Mouse (Mus musculus): ENCODE results near the gene Olfr480. TPM values are rescaled to one million over a fixed set of nuclear protein-coding genes. Genes with fewer than 3 reads are reported as not detected.

Gene Olfr480
- not detected for polyA plus RNA-seq (2012; fragmentation: generic; extraction: Trizol)

DNA sequence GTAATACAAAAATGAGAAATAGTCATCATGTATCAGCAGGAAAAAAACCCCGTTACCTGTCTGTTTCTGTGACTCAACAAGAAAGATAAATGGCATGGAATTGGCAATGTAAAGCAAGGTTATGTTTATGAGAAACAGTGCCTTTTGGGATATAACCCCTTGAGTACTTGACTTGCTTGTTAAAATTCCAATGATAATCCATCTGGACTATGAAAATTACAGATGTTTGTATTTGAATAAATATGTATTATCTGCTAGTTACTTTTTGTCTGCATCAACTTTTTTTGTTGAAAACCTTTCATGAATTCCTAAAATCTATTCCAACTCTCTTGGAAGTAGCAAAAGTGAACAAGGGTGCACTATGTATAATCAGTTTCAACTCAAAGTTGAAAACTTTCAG lies at the start of gene Olfr480:
Gene Olfr480 (minus strand): TSS at position 101 of the 400 bp plus-strand sequence.

DNA sequence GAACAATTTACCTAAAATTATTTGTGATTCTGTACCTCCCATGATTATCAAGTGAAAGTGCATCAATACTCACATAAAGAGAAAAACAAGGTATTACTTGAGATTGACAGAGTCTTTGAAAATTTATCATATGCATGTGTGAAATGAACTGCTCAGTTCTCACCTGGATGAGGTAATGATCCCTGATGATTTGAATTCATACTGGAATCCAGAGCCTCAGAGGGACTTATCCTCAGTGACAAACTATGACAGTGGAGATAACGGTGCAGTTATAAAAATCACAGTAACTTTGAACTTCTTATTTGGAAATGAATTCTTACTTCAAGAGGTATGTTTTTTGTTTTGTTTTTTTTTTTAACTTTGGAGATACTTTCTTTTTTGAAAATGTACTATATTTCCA lies 33.4 kb upstream of the Olfr480 start, which contains the start of gene Olfr483:
Gene Olfr483 (plus strand): TSS at position 301 of the 400 bp plus-strand sequence.

DNA sequence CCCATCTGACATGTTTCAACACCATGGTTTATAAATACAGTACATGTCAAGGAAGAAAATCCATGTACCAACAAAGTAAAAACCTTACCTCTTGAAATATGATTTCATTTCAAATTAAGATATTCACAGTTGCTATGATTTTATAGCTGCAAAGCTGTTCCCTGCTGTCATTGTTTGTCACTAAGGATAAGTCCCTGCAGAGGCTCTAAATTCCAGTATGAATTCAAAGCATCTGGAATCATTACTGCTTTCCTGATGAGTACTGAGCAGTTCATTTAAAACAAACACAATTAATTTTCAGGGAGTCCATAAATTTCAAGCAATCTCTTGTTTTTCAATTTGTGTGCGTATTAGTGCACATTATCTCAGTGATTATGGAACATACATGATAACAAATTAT lies 30.3 kb upstream of the Olfr480 start, which contains the start of gene Olfr482:
Gene Olfr482 (minus strand): TSS at position 101 of the 400 bp plus-strand sequence.

DNA sequence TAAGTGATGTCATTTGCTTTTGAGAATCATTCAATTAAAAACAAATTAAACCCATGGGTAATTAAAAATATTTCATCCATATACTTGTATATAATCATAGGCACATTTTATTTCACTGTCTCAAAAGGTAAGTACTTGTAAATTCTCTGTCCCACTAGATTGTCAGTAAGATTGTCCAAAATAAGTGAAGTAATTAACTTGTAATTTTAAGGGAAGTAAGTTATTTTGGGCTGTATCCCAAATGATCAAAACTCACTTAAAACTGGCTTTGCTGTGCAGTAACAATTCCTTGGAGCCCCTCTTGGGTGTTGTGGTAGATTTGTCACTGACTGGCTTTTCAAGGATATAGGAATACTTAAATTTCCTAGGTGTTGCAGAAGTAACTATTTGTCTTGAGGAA lies 12.4 kb upstream of the Olfr480 start, which contains the start of gene Olfr481:
Gene Olfr481 (plus strand): TSS at position 301 of the 400 bp plus-strand sequence.

DNA sequence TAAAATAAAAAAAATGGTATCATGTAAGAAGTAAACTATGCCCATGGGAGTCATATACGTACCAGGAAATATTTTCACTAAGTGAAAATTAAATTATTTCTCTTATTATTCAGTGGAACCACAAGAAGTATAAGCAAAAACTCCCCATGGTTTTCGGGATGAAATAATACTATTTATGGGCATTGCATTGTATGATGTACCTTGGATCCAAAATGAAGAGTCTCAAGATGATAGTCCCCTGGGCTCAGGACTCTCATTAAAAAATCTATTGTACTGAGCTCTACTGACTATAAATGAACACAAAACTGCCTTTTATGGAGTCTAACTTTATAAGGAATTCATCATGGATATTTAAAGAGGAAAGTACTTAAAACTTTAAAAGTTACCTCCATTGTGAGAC lies 16.8 kb downstream of the Olfr480 start, which contains the start of gene Olfr479:
Gene Olfr479 (plus strand): TSS at position 301 of the 400 bp plus-strand sequence.

DNA sequence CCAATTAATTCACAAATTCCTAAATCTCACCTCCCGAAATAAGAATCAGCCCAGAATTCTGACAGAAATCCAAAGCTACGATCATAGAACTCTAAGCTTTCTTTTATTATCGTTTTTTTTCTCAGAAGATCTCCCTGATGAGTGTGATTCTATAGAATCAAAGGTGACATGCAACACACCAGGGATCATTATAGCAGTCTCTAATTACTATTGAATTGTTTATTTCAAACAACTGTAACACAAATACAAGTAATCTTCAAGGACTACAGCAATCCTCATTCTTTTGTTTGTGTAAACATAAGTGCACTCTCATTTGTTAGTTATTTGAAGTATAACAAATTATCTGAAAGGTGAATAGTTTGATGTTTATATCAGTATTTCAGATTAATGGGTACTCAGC lies 33.3 kb downstream of the Olfr480 start, which contains the start of gene Olfr478:
Gene Olfr478 (minus strand): TSS at position 101 of the 400 bp plus-strand sequence.

Other genes starting within 250 kb of the Olfr480 start
- gene Olfr469, start 241.8 kb downstream of the Olfr480 start, polyA plus RNA-seq (2012; fragmentation: generic; extraction: Trizol) = not detected
- not detected for gene Olfr470, start 219.9 kb downstream of the Olfr480 start, polyA plus RNA-seq (2012; fragmentation: generic; extraction: Trizol)
- not detected for gene Olfr472, start 169.4 kb downstream of the Olfr480 start, polyA plus RNA-seq (2012; fragmentation: generic; extraction: Trizol)
- gene Olfr473, start 136.9 kb downstream of the Olfr480 start, polyA plus RNA-seq (2012; fragmentation: generic; extraction: Trizol) = not detected
- not detected for gene Olfr474, start 112.7 kb downstream of the Olfr480 start, polyA plus RNA-seq (2012; fragmentation: generic; extraction: Trizol)
- not detected for gene Olfr476, start 102.5 kb downstream of the Olfr480 start, polyA plus RNA-seq (2012; fragmentation: generic; extraction: Trizol)
- not detected for gene Olfr477, start 80.7 kb downstream of the Olfr480 start, polyA plus RNA-seq (2012; fragmentation: generic; extraction: Trizol)
- not detected for gene Olfr478, start 33.4 kb downstream of the Olfr480 start, polyA plus RNA-seq (2012; fragmentation: generic; extraction: Trizol)
- not detected for gene Olfr479, start 16.7 kb downstream of the Olfr480 start, polyA plus RNA-seq (2012; fragmentation: generic; extraction: Trizol)
- gene Olfr481, start 12.5 kb upstream of the Olfr480 start, polyA plus RNA-seq (2012; fragmentation: generic; extraction: Trizol) = not detected
- gene Olfr482, start 30.2 kb upstream of the Olfr480 start, polyA plus RNA-seq (2012; fragmentation: generic; extraction: Trizol) = under 1 TPM in 1 of 2 experiments, not detected in 1; 0.02 TPM
- not detected for gene Olfr483, start 33.5 kb upstream of the Olfr480 start, polyA plus RNA-seq (2012; fragmentation: generic; extraction: Trizol)
- not detected for gene Olfr484, start 60.1 kb upstream of the Olfr480 start, polyA plus RNA-seq (2012; fragmentation: generic; extraction: Trizol)
- not detected for gene Olfr485, start 92.5 kb upstream of the Olfr480 start, polyA plus RNA-seq (2012; fragmentation: generic; extraction: Trizol)
- gene Olfr486, start 105.4 kb upstream of the Olfr480 start, polyA plus RNA-seq (2012; fragmentation: generic; extraction: Trizol) = not detected
- not detected for gene Olfr487, start 147.3 kb upstream of the Olfr480 start, polyA plus RNA-seq (2012; fragmentation: generic; extraction: Trizol)
- not detected for gene Olfr488, start 191.0 kb upstream of the Olfr480 start, polyA plus RNA-seq (2012; fragmentation: generic; extraction: Trizol)
- not detected for gene Olfr490, start 221.6 kb upstream of the Olfr480 start, polyA plus RNA-seq (2012; fragmentation: generic; extraction: Trizol)
- not detected for gene Olfr491, start 246.1 kb upstream of the Olfr480 start, polyA plus RNA-seq (2012; fragmentation: generic; extraction: Trizol)

Data from C3H10T1/2 (cell line).